Mouse (Mus musculus) CH12.LX (cell line): ENCODE results near the gene Arhgap35. TPM values are rescaled to one million over a fixed set of nuclear protein-coding genes. Genes with fewer than 3 reads are reported as not detected.

Experiments used
- DNase-seq: peaks from one replicate; pipeline ENCODE4 v3.0.0-alpha.2; 2013; ENCODE audit errors: extremely low read depth
- H3K27ac ChIP-seq: 2 replicates; pipeline ENCODE4 v1.5.1; 2012; ENCODE audit warnings: low read depth, mild to moderate bottlenecking, control low read depth, moderate library complexity; ENCODE audit not compliant: insufficient read depth
- H3K27me3 ChIP-seq: replicated peaks from 2 replicates; pipeline ENCODE3; 2012; ENCODE audit warnings: inconsistent platforms
- H3K36me3 ChIP-seq, 2 experiments: replicated peaks in 1 of 2; 2 replicates each; pipeline versions ENCODE3 to v1.6.1; 2012; ENCODE audit warnings: inconsistent platforms in 1 of 2, low read length in 1 of 2, mild to moderate bottlenecking in 1 of 2, mixed read lengths in 1 of 2, moderate library complexity in 1 of 2; ENCODE audit not compliant: control insufficient read depth in 1 of 2, insufficient read depth in 1 of 2
- H3K4me1 ChIP-seq, 2 experiments: 2 replicates each; pipeline ENCODE4 v1.6.1; 2012; ENCODE audit warnings: inconsistent platforms in 1 of 2, moderate library complexity in 1 of 2; ENCODE audit not compliant: insufficient read depth in 2 of 2, control insufficient read depth in 1 of 2
- H3K4me2 ChIP-seq: 2 replicates; pipeline ENCODE4 v1.6.1; 2012; ENCODE audit warnings: low read depth, mild to moderate bottlenecking, control low read depth; ENCODE audit not compliant: poor library complexity, insufficient read depth, severe bottlenecking
- H3K4me3 ChIP-seq, 3 experiments: fragments of 150-350 bp in 1 of 3; sonication (generic) in 1 of 3; replicated peaks in 1 of 3; 2 replicates each; pipeline versions ENCODE3 to v1.5.1; 2011 to 2012; ENCODE audit warnings: low read depth in 2 of 3, low read length in 2 of 3, mild to moderate bottlenecking in 2 of 3, moderate library complexity in 2 of 3, control low read depth in 1 of 3, improper control_type of control experiment in 1 of 3, inconsistent platforms in 1 of 3, mixed read lengths in 1 of 3; ENCODE audit not compliant: poor library complexity in 1 of 3
- H3K79me2 ChIP-seq: replicated peaks from 2 replicates; pipeline ENCODE4 v1.6.1; 2012; ENCODE audit warnings: mild to moderate bottlenecking, moderate library complexity; ENCODE audit not compliant: control insufficient read depth, poor library complexity, insufficient read depth, severe bottlenecking; ENCODE audit errors: extremely low read depth
- H3K9ac ChIP-seq: 2 replicates; pipeline ENCODE4 v1.6.1; 2012; ENCODE audit warnings: low read depth, mild to moderate bottlenecking, control low read depth, moderate library complexity; ENCODE audit not compliant: insufficient read depth
- H3K9me3 ChIP-seq: replicated peaks from 2 replicates; pipeline ENCODE3; 2012; ENCODE audit warnings: low read length, inconsistent platforms, mixed read lengths
- CHD1 ChIP-seq: IDR thresholded peaks from 2 replicates; pipeline ENCODE4 v1.6.1; 2012; ENCODE audit warnings: low read depth, low read length, improper control_type of control experiment, inconsistent platforms
- CHD2 ChIP-seq: IDR thresholded peaks from 2 replicates; pipeline ENCODE4 v1.6.1; 2011; ENCODE audit warnings: low read length, improper control_type of control experiment
- CTCF ChIP-seq, 2 experiments: IDR thresholded peaks in 1 of 2; conservative IDR thresholded peaks in 1 of 2; 2 replicates each; pipeline ENCODE4 v1.5.1; 2011 to 2012; ENCODE audit warnings: low read depth in 2 of 2, low read length in 2 of 2, improper control_type of control experiment in 1 of 2, inconsistent platforms in 1 of 2, mild to moderate bottlenecking in 1 of 2, moderate library complexity in 1 of 2
- E2F4 ChIP-seq: IDR thresholded peaks from 2 replicates; pipeline ENCODE4 v1.6.1; 2011; ENCODE audit warnings: low read depth, low read length, improper control_type of control experiment; ENCODE audit not compliant: insufficient replicate concordance
- ELF1 ChIP-seq: IDR thresholded peaks from 2 replicates; pipeline ENCODE4 v1.6.1; 2014; ENCODE audit warnings: low read depth, mild to moderate bottlenecking, inconsistent platforms, low read length, improper control_type of control experiment
- EP300 ChIP-seq: IDR thresholded peaks from 2 replicates; pipeline ENCODE4 v1.6.1; 2011; ENCODE audit warnings: low read length, improper control_type of control experiment
- HCFC1 ChIP-seq: IDR thresholded peaks from 2 replicates; pipeline ENCODE4 v1.6.1; 2012; ENCODE audit warnings: low read depth, mild to moderate bottlenecking, inconsistent platforms, low read length, improper control_type of control experiment
- JUN ChIP-seq: IDR thresholded peaks from 2 replicates; pipeline ENCODE4 v1.6.1; 2011; ENCODE audit warnings: low read depth, mild to moderate bottlenecking, low read length, improper control_type of control experiment, moderate library complexity; ENCODE audit not compliant: insufficient read depth
- JUND ChIP-seq: conservative IDR thresholded peaks from 2 replicates; pipeline ENCODE4 v1.6.1; 2011; ENCODE audit warnings: low read depth, low read length, improper control_type of control experiment
- MAFK ChIP-seq: IDR thresholded peaks from 2 replicates; pipeline ENCODE4 v1.6.1; 2011; ENCODE audit warnings: low read length, improper control_type of control experiment; ENCODE audit not compliant: insufficient replicate concordance
- MEF2A ChIP-seq: IDR thresholded peaks from 2 replicates; pipeline ENCODE4 v1.6.1; 2014; ENCODE audit warnings: low read depth, mild to moderate bottlenecking, inconsistent platforms, low read length, improper control_type of control experiment, borderline replicate concordance
- MYC ChIP-seq: IDR thresholded peaks from 2 replicates; pipeline ENCODE4 v1.6.1; 2011; ENCODE audit warnings: low read depth, mild to moderate bottlenecking, improper control_type of control experiment, low read length
- NELFE ChIP-seq: IDR thresholded peaks from 2 replicates; pipeline ENCODE4 v1.6.1; 2011; ENCODE audit warnings: low read depth, low read length, improper control_type of control experiment
- POLR2AphosphoS2 ChIP-seq: IDR thresholded peaks from 2 replicates; pipeline ENCODE4 v1.6.1; 2011; ENCODE audit warnings: low read depth, low read length, improper control_type of control experiment
- RAD21 ChIP-seq: IDR thresholded peaks from 2 replicates; pipeline ENCODE4 v1.6.1; 2011; ENCODE audit warnings: low read depth, mild to moderate bottlenecking, low read length, improper control_type of control experiment, moderate library complexity
- RCOR1 ChIP-seq: conservative IDR thresholded peaks from 2 replicates; pipeline ENCODE4 v1.6.1; 2012; ENCODE audit warnings: low read depth, mild to moderate bottlenecking, inconsistent platforms, low read length, improper control_type of control experiment
- SIN3A ChIP-seq: IDR thresholded peaks from 2 replicates; pipeline ENCODE4 v1.6.1; 2012; ENCODE audit warnings: low read length, improper control_type of control experiment, inconsistent platforms
- SMC3 ChIP-seq: IDR thresholded peaks from 2 replicates; pipeline ENCODE4 v1.6.1; 2011; ENCODE audit warnings: low read depth, low read length, improper control_type of control experiment
- USF2 ChIP-seq: conservative IDR thresholded peaks from 2 replicates; pipeline ENCODE4 v1.6.1; 2011; ENCODE audit warnings: low read depth, low read length, improper control_type of control experiment
- ZMIZ1 ChIP-seq: IDR thresholded peaks from 2 replicates; pipeline ENCODE4 v1.6.1; 2012; ENCODE audit warnings: low read depth, mild to moderate bottlenecking, inconsistent platforms, low read length, improper control_type of control experiment
- ZNF384 ChIP-seq: IDR thresholded peaks from 2 replicates; pipeline ENCODE4 v1.6.1; 2012; ENCODE audit warnings: low read depth, low read length, improper control_type of control experiment, inconsistent platforms
- dilution Hi-C: fragments of 300-500 bp; cut with MboI; formaldehyde crosslinking; loops from 2 replicates; pipeline ENCODE4 v1.14.3; 2020; ENCODE audit warnings: low sequenced_read_pairs; ENCODE audit not compliant: extremely low pct_unique_long_range_greater_than_20kb, extremely low pct_ligation_motif_present
- in situ Hi-C: fragments of 300-500 bp; cut with MboI; formaldehyde crosslinking; loops from 3 replicates; pipeline ENCODE4 v1.14.3; 2019; ENCODE audit warnings: low sequenced_read_pairs, low pct_ligation_motif_present, low pct_unique_long_range_greater_than_20kb, mixed read lengths
- polyA plus RNA-seq: library from polyadenylated mRNA; unstranded; fragments of >175 nt; gene quantifications from 2 replicates; pipeline ENCODE4 v1.2.1, GENCODE M21; 2012; ENCODE audit warnings: low read depth; ENCODE audit not compliant: insufficient read length
- total RNA-seq, 2 experiments: library from RNA; depleted of rRNA; stranded (reverse); fragments of 300-350 nt in 1 of 2; fragments of >200 nt in 1 of 2; gene quantifications; 2 replicates each; pipeline ENCODE4 v1.2.3; 2012 to 2014

Arhgap35 gene
- total and polyA plus RNA-seq, 3 experiments: 3.0 to 7.2 (median 5.3) TPM

DNA sequence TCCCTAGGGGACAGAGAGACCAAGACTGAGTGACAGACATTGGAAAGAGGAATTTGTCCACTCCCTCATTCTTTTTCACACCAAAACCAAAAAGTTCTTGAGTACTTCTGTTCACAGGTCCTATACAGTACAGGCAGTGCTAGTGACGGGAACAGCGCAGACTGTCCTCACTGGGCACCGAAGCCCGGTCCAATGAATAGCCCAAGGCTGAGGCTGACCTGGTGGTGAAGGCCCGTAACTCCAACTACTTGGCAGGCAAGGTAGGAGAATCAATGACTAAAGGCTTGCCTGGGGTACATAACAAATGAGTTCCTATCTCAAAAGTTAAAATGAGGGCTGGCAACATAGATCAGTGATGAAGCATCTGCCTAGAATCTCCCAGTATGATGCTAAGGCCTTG, 149.2 kb downstream of the Arhgap35 start:
- dilution Hi-C loops (no loop called here), in situ Hi-C loops (loop anchor here (5.0 kb wide), 1 partner anchor 68 kb away; no protein-coding TSS in a partner anchor)
- no peak overlapping the region for H3K4me3 ChIP-seq
- H3K9ac ChIP-seq: no peak overlapping the region
- no peak for TF ChIP-seq CHD1
- no peak for TF ChIP-seq RCOR1
- TF ChIP-seq ZNF384: no peak
- no peak for TF ChIP-seq ELF1
- TF ChIP-seq MYC: no peak
- TF ChIP-seq POLR2AphosphoS2: no peak
- TF ChIP-seq CHD2: no peak
- no peak for TF ChIP-seq JUN
- no peak for TF ChIP-seq HCFC1
- no peak for TF ChIP-seq MAFK
- no peak for TF ChIP-seq MEF2A
- TF ChIP-seq JUND: no peak
- no peak for TF ChIP-seq SMC3
- TF ChIP-seq SIN3A: no peak
- TF ChIP-seq USF2: no peak
- DNase-seq: no peak
- no peaks in the 10 kb centered on the region for H3K9me3 ChIP-seq
- H3K36me3 ChIP-seq: no peaks in the 10 kb centered on the region
- H3K4me2 ChIP-seq: no peak overlapping the region
- peaks cover 2 to 6% of the 10 kb centered on the region in 2 experiments; a peak in 3 of 4 replicates for H3K4me1 ChIP-seq
- H3K27me3 ChIP-seq: peaks cover 5% of the 10 kb centered on the region
- no peaks in the 10 kb centered on the region for H3K79me2 ChIP-seq
- no peak overlapping the region for H3K27ac ChIP-seq

- H3K79me2 ChIP-seq: no peaks in the 10 kb centered on the region
- H3K9me3 ChIP-seq: no peaks in the 10 kb centered on the region
- no peak overlapping the region for H3K4me3 ChIP-seq
- dilution Hi-C loops (no loop called here), in situ Hi-C loops (loop anchor here (5.0 kb wide), 1 partner anchor 68 kb away; no protein-coding TSS in a partner anchor)
- no peak overlapping the region for H3K4me2 ChIP-seq
- peak; percentile 57 for DNase-seq
- H3K27me3 ChIP-seq: peaks cover 5% of the 10 kb centered on the region
- no peak overlapping the region for H3K9ac ChIP-seq
- H3K27ac ChIP-seq: no peak overlapping the region
- TF ChIP-seq NELFE (peak; percentile 34; the same call in 1 of the 2 replicates), EP300 (no peak), RAD21 (peak; percentile 49), CTCF (conservative IDR thresholded peaks at IDR 0.05 in 1 of 2, IDR thresholded peaks at IDR 0.05 in 1 of 2; ENCODE audit: low read depth in 2 of 2, low read length in 2 of 2) (peak; percentile 83 to 92), ZMIZ1 (no peak), E2F4 (no peak), SMC3 (peak; percentile 85)
- peaks cover 5 to 6% of the 10 kb centered on the region in 2 experiments; a peak in 3 of 4 replicates for H3K4me1 ChIP-seq
- no peaks in the 10 kb centered on the region for H3K36me3 ChIP-seq
Observed at GRCm38 (mm10) chr7:16465160-16465559, 149.6 kb downstream of the Arhgap35 start.
